Mouse (Mus musculus): Measurements from ENCODE around the gene Atp11c. TPM values are rescaled to one million over a fixed set of nuclear protein-coding genes. Genes with fewer than 3 reads are reported as not detected.
A peak's percentile ranks its signal among the peaks of the same experiment; 100 is the strongest.

Gene Atp11c
- total RNA-seq, 2 experiments from 2014 or later = 13.0 to 15.9 TPM

- peak in 1 of 2 experiments; percentile 20 for DNase-seq (ENCODE audit: low spot score in 2 of 2)
These were observed 189.3 kb downstream of the Atp11c start for GRCm38 (mm10) chrX:60403062-60403763.

DNA sequence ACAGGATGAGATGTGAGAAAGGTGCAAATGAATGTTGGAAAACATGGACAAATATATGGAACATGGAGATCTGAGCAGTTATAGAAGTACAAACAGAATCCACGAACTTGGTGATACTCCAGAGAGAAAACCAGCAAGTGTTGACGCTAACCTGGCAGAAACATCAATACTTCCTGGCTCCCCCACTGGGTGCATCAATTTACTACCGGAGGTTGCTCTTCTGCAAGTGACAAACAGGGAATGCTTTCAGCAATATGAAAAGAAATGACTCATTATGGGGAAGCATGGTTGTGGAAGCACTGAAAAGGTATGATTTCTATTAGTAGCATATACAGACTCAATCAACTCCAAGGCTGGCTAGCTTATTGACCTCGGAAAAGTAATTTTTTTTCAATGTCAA, 198.2 kb downstream of the Atp11c start:
- no peak for DNase-seq (ENCODE audit: low spot score in 2 of 2)

DNA sequence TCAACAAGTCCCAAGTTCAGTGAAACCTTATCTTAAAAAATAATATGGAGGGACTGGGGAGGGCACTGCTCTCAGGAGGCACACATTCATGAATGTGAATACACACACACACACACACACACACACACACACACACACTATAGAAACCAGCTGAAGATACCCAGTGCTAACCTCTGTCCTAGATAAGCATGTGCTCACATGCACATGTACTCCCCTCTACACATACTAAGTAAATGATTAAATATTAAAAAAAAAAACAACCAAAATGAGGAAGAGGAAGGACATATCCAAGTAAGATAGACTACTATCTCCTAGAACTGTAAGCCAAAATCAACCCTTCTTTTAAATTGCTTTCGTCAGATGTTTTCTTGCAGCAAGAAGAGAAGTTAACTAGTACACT, 205.6 kb downstream of the Atp11c start:
- no peak for DNase-seq (ENCODE audit: low spot score in 2 of 2)

DNA sequence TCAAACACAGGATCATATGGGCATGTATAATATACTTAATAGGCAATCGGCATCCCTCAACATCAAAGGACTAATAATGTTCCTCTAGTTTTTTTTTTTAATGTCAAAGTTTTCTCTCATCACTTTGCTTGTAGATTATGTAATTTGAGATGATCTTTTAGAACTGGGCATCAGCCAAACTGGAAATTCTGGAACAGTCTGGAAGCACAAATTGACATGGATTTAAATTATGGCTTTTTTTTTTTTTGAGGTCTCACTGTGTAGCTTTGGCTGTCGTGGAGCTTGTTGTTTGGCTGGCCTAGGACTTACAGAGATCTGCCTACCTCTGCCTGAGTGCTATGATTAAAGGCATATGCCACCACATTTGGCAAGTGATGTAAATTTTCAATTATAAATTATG, 210.8 kb downstream of the Atp11c start:
- no peak for DNase-seq (ENCODE audit: low spot score in 2 of 2)

GRCm38 (mm10) chrX:60380386-60380785, 212.1 kb downstream of the Atp11c start:
- DNase-seq (ENCODE audit: low spot score in 2 of 2) = no peak

DNA sequence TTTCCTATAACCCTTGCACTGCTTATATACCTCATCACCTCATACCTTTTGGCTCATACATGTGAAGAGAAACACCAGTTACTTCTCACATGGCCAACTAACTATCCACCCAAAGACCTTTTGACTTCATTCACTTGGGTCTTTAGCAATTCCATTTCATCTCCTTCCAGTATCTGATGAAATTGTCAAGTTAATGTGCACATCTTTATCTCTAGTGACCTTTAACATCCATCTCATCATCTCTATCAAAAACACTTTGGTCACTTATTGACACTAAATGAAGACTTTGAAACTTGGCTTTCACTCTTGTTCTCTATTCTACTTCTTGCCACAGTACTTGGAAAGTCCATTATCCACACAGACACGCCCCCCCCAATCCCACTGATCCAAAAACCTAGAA, 243.8 kb downstream of the Atp11c start:
- DNase-seq (ENCODE audit: low spot score in 2 of 2) = no peak

DNA sequence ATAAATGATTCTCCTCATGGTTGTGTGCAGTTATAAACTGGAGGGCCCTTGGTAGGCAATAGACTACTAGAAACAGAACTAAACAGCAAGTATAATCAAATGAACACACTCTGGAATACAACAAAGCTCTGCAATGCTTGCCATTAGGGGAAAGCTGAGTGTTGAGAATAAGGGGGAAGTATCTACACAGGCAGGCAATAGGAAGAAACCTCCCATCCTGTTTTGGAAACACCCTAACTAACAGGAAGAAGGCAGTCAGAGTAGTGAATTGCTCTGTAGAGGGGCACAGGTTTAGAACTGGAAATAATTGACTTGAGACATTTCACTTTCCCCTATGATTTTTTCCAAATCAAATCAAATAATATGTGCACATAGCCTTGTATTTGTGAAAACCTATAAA, 247.1 kb downstream of the Atp11c start:
- DNase-seq (ENCODE audit: low spot score in 2 of 2) = no peak

GRCm38 (mm10) chrX:60344991-60345390, 247.5 kb downstream of the Atp11c start:
- no peak for DNase-seq (ENCODE audit: low spot score in 2 of 2)

GRCm38 (mm10) chrX:60329735-60330134, 262.8 kb downstream of the Atp11c start:
- no peak for DNase-seq (ENCODE audit: low spot score in 2 of 2)

DNA sequence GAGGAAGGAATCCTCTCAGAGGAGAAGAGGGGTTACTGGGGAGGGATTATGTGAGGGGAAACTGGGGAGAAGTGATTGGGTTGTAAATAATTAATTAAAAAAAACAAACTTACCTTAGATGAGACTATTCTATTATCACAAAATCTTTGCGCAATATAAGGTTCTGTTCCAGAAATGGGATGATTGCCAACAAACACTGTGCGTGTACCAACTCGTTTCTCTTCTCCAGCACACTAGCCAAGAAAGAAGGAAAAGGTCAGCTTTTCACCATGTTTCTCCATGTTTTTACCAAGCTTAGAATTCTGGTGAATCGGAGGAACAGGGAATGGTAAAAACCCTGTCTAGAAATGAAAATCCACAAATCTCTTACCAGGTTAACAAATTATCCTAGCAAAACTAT, 271.2 kb downstream of the Atp11c start:
- no peak for DNase-seq (ENCODE audit: low spot score in 2 of 2)

DNA sequence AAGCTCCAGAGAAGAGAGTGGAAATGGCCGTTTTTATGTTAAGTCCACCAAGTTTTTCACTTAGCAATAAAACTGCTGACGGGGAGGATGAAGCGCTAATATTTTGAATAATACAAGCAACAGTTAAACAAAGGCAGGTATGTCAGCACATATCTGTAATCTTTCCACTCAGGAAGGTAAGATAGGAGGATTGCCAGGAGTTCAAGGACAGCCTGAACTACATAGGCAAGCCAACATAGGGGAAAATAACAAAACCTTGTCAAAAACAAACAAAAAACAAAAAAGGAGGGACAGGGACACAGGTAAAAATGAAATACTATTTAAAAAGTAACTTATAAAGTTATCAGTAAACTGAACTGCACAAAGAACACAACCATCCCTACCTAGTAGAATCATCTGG, 274.8 kb downstream of the Atp11c start:
- no peak for DNase-seq (ENCODE audit: low spot score in 2 of 2)

DNA sequence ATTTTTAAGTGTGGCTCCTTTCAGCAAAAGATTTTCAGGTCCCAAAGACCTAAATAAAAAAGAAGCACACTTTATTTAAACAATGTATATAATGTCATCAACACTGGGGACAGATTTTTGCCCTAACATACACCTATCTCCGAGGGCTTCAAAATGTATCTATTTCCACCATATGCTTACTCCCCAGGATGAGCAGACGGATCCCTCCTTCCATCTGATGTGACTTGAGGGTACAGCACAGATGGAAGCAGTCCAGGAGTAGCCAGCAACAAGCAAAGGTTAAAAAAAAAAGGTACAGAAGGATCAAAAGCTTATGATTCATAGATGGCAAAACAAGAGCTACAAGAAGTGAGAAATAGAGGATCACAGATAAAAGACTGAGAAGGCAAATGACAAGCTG, 300.2 kb downstream of the Atp11c start:
- DNase-seq (ENCODE audit: low spot score in 2 of 2) = no peak

DNA sequence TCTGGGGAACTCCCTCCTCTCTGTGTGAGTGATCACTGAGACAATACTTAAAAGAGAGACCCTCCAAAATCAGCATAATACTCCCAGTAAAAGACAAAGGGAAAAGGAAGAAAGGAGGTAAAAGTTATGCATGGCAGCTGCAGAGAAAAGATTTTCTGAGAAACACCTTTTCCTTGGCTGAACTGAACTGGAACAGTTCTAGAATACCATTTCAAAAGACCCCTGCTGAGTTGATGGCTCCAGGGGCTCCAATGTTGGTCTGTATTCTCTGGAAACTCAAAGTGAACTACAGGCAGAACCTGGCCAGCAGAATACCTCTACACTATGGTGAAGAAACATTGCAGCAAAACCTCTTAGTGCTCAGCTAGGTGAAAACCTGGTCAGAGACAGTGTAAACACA, 337.2 kb downstream of the Atp11c start:
- DNase-seq (ENCODE audit: low spot score in 2 of 2) = no peak

DNA sequence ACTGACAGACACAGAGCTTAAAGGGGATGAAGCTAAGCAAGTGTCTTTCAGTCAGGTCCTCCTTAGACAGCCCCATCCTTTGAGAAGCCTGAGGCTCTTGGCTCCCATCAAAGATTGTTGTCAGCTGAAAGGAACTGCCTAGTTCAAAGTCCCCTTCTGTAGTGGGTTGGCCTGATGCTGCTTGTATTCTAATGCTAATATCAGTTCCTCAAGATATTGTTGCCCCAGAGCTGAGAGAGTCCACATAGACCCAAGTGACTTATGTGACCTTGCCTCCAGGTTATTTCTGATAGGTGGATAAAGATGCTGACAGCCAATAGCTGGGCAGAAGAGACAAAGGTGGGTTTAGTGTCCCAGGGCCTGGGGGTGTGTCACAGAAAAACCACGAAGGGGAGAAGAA, 404.8 kb downstream of the Atp11c start:
- DNase-seq (ENCODE audit: low spot score in 2 of 2) = no peak

DNA sequence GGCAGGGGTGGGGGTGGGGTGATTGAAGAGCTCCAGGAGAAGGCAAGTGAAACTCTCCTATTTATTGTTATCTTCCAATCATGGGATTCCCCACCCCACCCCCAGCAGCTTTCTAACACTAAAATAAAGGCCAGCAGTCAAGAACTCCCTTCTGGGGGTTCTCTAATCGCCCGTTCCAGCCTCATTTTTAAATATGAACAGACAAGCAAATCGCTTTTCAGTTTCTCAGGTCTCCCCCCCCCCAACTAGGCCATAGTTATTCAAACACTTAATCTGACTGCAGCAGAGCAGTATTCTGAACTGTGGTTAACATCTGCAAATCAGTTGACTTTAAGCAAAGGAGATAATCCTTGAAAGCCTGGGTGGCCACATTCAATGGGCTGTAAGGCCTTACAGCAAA, 409.9 kb downstream of the Atp11c start:
- DNase-seq (ENCODE audit: low spot score in 2 of 2) = no peak

DNA sequence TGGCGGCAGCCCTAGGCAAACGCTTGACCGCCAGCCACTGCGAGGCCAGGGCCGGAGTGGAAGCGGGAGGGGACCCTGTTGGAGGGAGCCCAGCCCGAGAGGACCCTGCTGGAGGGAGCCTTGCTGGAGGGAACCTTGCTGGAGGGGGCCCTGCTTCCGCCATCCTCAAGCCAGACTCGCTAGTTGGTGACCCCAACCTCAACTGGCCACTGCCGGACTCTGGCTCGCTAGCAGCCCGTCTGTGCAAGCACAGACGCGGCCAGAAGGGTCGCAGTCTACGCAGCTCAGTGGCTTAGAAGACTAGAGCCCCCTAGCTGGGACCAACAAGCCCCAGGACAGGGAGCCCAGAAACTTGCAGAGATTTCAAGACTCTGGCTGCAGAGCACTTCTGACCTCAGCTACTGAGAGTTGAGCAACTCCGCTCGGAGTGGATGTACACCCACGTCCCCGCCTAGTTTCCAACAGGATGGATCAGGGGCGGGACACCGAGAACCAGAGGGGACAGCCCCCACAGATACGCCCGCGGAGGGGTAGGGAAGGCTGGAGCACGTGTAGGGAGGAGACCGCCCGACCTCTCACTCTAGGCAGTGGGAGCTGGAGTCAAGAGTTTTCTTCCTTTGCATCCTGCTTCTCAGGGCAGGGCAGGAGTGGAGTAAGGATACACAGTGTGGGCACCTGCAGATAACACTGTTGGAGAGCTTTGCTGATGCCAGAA, 413.6 kb downstream of the Atp11c start, which contains the start of gene Mcf2:
Gene Mcf2 (minus strand): TSS at position 346 of the 715 bp plus-strand sequence.
- peak in 1 of 2 experiments; percentile 15 for DNase-seq (ENCODE audit: low spot score in 2 of 2)

- peak in 1 of 2 experiments; percentile 2 for DNase-seq (ENCODE audit: low spot score in 2 of 2)
These were observed 414.3 kb downstream of the Atp11c start for GRCm38 (mm10) chrX:60178025-60178743.

Small RNA genes within 50 kb of the gene (microRNA-seq; reads per million reads assigned to microRNA genes)
- 24.1 to 40.4 reads per million in 2 experiments for gene Mir505 (ENCODE audit: borderline number of aligned reads in 2 of 2)

Other genes with a start within 250 kb of the Atp11c start
- not detected for gene Gm7073, start 53.4 kb downstream of the Atp11c start, total RNA-seq (2021)